Mouse (Mus musculus) erythroblast, embryonic 14.5 days (primary cell): ENCODE measurements around the gene Polr2g.

Source experiments
- GATA1 ChIP-seq: IDR thresholded peaks from 2 replicates; pipeline ENCODE4 v1.6.1; 2012; ENCODE audit warnings: low read length, inconsistent platforms, mixed read lengths
- TAL1 ChIP-seq: IDR thresholded peaks from 3 replicates; pipeline ENCODE4 v1.6.1; 2012; ENCODE audit warnings: low read length, inconsistent platforms, mixed read lengths

GRCm38 (mm10) chr19:8774086-8774835 lies 24.1 kb downstream of the Polr2g start, which contains the start of gene Tmem179b:
- TF ChIP-seq TAL1 (no peak), GATA1 (no peak)
